Mouse (Mus musculus): ENCODE measurements at regions not wholly inside any gene's neighbourhood (a gene's known extent, or its start where the extent isn't known, plus 50 kb on each side); places are given as distances from the start of the nearest gene placed in this dataset.

GRCm38 (mm10) chr7:145135971-145136370, 71.9 kb downstream of the 1810010D01Rik start:
- DNase-seq (ENCODE audit: low read depth in 2 of 2, low spot score in 2 of 2) = no peak

- no peak for DNase-seq (ENCODE audit: low read depth in 2 of 2, low spot score in 2 of 2)
Observed at GRCm38 (mm10) chr7:145132506-145132905, 75.4 kb downstream of the 1810010D01Rik start.

- DNase-seq (ENCODE audit: low read depth in 2 of 2, low spot score in 2 of 2) = no peak
Observed at GRCm38 (mm10) chr7:145131438-145132159, 76.3 kb downstream of the 1810010D01Rik start.

GRCm38 (mm10) chr7:145129971-145130370, 77.9 kb downstream of the 1810010D01Rik start:
- no peak for DNase-seq (ENCODE audit: low read depth in 2 of 2, low spot score in 2 of 2)

- no peak for DNase-seq (ENCODE audit: low read depth in 2 of 2, low spot score in 2 of 2)
Observed at GRCm38 (mm10) chr7:145127661-145128060, 80.3 kb downstream of the 1810010D01Rik start.

GRCm38 (mm10) chr7:145127180-145127579, 80.7 kb downstream of the 1810010D01Rik start:
- DNase-seq (ENCODE audit: low read depth in 2 of 2, low spot score in 2 of 2) = no peak

- DNase-seq (ENCODE audit: low read depth in 2 of 2, low spot score in 2 of 2) = no peak
Observed at GRCm38 (mm10) chr7:145123996-145124601, 83.8 kb downstream of the 1810010D01Rik start.

GRCm38 (mm10) chr7:145122471-145122870, 85.4 kb downstream of the 1810010D01Rik start:
- DNase-seq (ENCODE audit: low read depth in 2 of 2, low spot score in 2 of 2) = no peak

GRCm38 (mm10) chr7:145118406-145118805, 89.5 kb downstream of the 1810010D01Rik start:
- DNase-seq (ENCODE audit: low read depth in 2 of 2, low spot score in 2 of 2) = no peak

- DNase-seq (ENCODE audit: low read depth in 2 of 2, low spot score in 2 of 2) = no peak
Observed at GRCm38 (mm10) chr7:145114660-145115059, 93.3 kb downstream of the 1810010D01Rik start.

- no peak for DNase-seq (ENCODE audit: low read depth in 2 of 2, low spot score in 2 of 2)
Observed at GRCm38 (mm10) chr7:145114145-145114544, 93.8 kb downstream of the 1810010D01Rik start.

- no peak for DNase-seq (ENCODE audit: low read depth in 2 of 2, low spot score in 2 of 2)
Observed at GRCm38 (mm10) chr7:145112887-145113531, 94.9 kb downstream of the 1810010D01Rik start.

- no peak for DNase-seq (ENCODE audit: low read depth in 2 of 2, low spot score in 2 of 2)
Observed at GRCm38 (mm10) chr7:145112146-145112830, 95.6 kb downstream of the 1810010D01Rik start.

GRCm38 (mm10) chr7:145111252-145112131, 96.4 kb downstream of the 1810010D01Rik start:
- peak; percentile 19 to 26 for DNase-seq (ENCODE audit: low read depth in 2 of 2, low spot score in 2 of 2)

- DNase-seq (ENCODE audit: low read depth in 2 of 2, low spot score in 2 of 2) = no peak
Observed at GRCm38 (mm10) chr7:145110657-145111251, 97.2 kb downstream of the 1810010D01Rik start.

- DNase-seq (ENCODE audit: low read depth in 2 of 2, low spot score in 2 of 2) = no peak
Observed at GRCm38 (mm10) chr7:145110028-145110427, 97.9 kb downstream of the 1810010D01Rik start.

GRCm38 (mm10) chr7:145109471-145109870, 98.4 kb downstream of the 1810010D01Rik start:
- no peak for DNase-seq (ENCODE audit: low read depth in 2 of 2, low spot score in 2 of 2)

GRCm38 (mm10) chr7:145108994-145109393, 98.9 kb downstream of the 1810010D01Rik start:
- no peak for DNase-seq (ENCODE audit: low read depth in 2 of 2, low spot score in 2 of 2)

- no peak for DNase-seq (ENCODE audit: low read depth in 2 of 2, low spot score in 2 of 2)
Observed at GRCm38 (mm10) chr7:145107575-145108170, 100.2 kb downstream of the 1810010D01Rik start.

GRCm38 (mm10) chr7:145106494-145106849, 101.4 kb downstream of the 1810010D01Rik start:
- no peak for DNase-seq (ENCODE audit: low read depth in 2 of 2, low spot score in 2 of 2)
